Mouse (Mus musculus) stomach, postnatal 0 days (tissue): ENCODE data around the gene Gm47283.
"Not testable (repeated sequence)": the region's sequence is repeated elsewhere in the genome, so short reads cannot be mapped to it uniquely, and the experiment has no call there.

ENCODE experiments used
- CTCF ChIP-seq: IDR thresholded peaks from 2 replicates; pipeline ENCODE4 v1.5.1; 2016; ENCODE audit warnings: antibody characterized with exemption, low read depth, mild to moderate bottlenecking, moderate library complexity
- EP300 ChIP-seq: optimal IDR thresholded peaks from 2 replicates; pipeline ENCODE3; 2016; ENCODE audit warnings: antibody characterized with exemption

- not testable (repeated sequence) for TF ChIP-seq CTCF, EP300
These were observed 42.9 kb upstream of the Gm47283 start for GRCm38 (mm10) chrY:90741452-90742260.
